Mouse (Mus musculus) heart, adult 2 months (tissue): ENCODE data around the gene Slc16a9. TPM values are rescaled to one million over a fixed set of nuclear protein-coding genes. Genes with fewer than 3 reads are reported as not detected.
"Not testable (repeated sequence)": the region's sequence is repeated elsewhere in the genome, so short reads cannot be mapped to it uniquely, and the experiment has no call there.

Experiments
- DNase-seq, 2 experiments: peaks; one replicate each; pipeline ENCODE4 v3.0.0; 2021
- H3K27ac ChIP-seq: fragments of 200-600 bp; 2 replicates; pipeline ENCODE4 v1.8.1; 2022
- H3K27me3 ChIP-seq: fragments of 200-500 bp; 2 replicates; pipeline ENCODE4 v1.6.1; 2012; ENCODE audit warnings: mild to moderate bottlenecking, low read length, inconsistent platforms, mixed read lengths; ENCODE audit not compliant: control insufficient read depth, insufficient read depth
- H3K36me3 ChIP-seq: fragments of 200-500 bp; 2 replicates; pipeline ENCODE4 v1.6.1; 2012; ENCODE audit warnings: low read length, inconsistent platforms; ENCODE audit not compliant: control insufficient read depth, insufficient read depth
- H3K4me1 ChIP-seq: fragments of 200-500 bp; 2 replicates; pipeline ENCODE4 v1.6.1; 2011; ENCODE audit warnings: low read length; ENCODE audit not compliant: control insufficient read depth, insufficient read depth
- H3K4me3 ChIP-seq: fragments of 200-600 bp; 2 replicates; pipeline ENCODE4 v1.8.1; 2022
- H3K79me2 ChIP-seq: fragments of 200-500 bp; replicated peaks from 2 replicates; pipeline ENCODE4 v1.6.1; 2012; ENCODE audit warnings: mild to moderate bottlenecking, inconsistent platforms, low read length, moderate library complexity, mixed read lengths; ENCODE audit not compliant: control insufficient read depth, insufficient read depth
- H3K9ac ChIP-seq: fragments of 200-500 bp; 2 replicates; pipeline ENCODE4 v1.6.1; 2012; ENCODE audit warnings: low read depth, mild to moderate bottlenecking, control low read depth, inconsistent platforms, low read length, mixed read lengths
- CTCF ChIP-seq: fragments of 200-600 bp; IDR thresholded peaks from 2 replicates; pipeline ENCODE4 v1.8.1; 2022; ENCODE audit warnings: antibody characterized with exemption, mild to moderate bottlenecking, moderate library complexity
- EP300 ChIP-seq: fragments of 200-500 bp; IDR thresholded peaks from 2 replicates; pipeline ENCODE4 v1.6.1; 2011; ENCODE audit warnings: low read depth, low read length, control low read depth; ENCODE audit not compliant: insufficient read depth
- POLR2A ChIP-seq: fragments of 200-500 bp; IDR thresholded peaks from 2 replicates; pipeline ENCODE4 v1.6.1; 2011; ENCODE audit warnings: mild to moderate bottlenecking, low read depth, low read length, control low read depth; ENCODE audit not compliant: insufficient read depth
- WGBS: fragments of 180-500 bp; shearing (Covaris S2); methylation state at CpG from one replicate; pipeline ENCODE4 v1.1.7; 2018; 5-methylcytosine and 5-hydroxymethylcytosine counted together
- intact Hi-C: fragments of 180-260 bp; cut with DNase I; formaldehyde crosslinking; loops from one replicate; pipeline ENCODE4 v1.15.1; 2025
- polyA plus RNA-seq: library from polyadenylated mRNA; depleted of rRNA; stranded (reverse); fragments of >200 nt; gene quantifications from 2 replicates; pipeline ENCODE4 v1.2.3, GENCODE M21; 2012
- total RNA-seq, 2 experiments: library from RNA; stranded (reverse); gene quantifications; 2 replicates each; pipeline ENCODE4 v1.2.3; 2021

Slc16a9 gene
- total and polyA plus RNA-seq, 3 experiments: 3.1 to 4.6 (median 3.2) TPM

DNA sequence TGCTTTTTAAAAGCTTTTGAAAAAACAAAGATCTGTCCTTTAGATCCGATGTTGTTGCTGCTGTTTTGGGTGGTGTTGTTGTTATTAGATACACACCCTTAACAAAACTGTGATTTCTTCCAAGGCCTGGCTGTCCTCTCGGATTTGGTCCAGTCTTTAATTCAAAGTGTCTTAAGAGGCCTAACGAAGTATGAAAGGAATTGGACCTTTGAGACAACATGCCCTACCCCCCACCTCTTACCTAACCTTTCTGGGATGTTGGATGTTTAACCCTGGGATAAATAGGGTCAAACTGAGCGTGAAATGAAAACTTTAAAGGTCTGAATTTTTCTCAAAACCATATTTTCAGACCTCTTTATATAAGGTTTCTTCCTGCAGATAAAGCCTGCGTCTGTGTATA lies 23.9 kb upstream of the Slc16a9 start:
- no peak overlapping the region for H3K9ac ChIP-seq
- no peak overlapping the region for H3K27ac ChIP-seq
- H3K27me3 ChIP-seq: no peaks in the 10 kb centered on the region
- WGBS: 79% methylated on average over 5 of the region's 5 CpGs
- no peaks in the 10 kb centered on the region for H3K79me2 ChIP-seq
- DNase-seq: no peak
- H3K4me1 ChIP-seq: no peaks in the 10 kb centered on the region
- TF ChIP-seq CTCF (no peak), POLR2A (no peak), EP300 (no peak)
- intact Hi-C loops: no loop called here
- no peak overlapping the region for H3K4me3 ChIP-seq
- H3K36me3 ChIP-seq: no peaks in the 10 kb centered on the region

GRCm38 (mm10) chr10:70222231-70222630 lies 22.7 kb upstream of the Slc16a9 start:
- WGBS: 87% methylated on average over 8 of the region's 8 CpGs
- H3K9ac ChIP-seq, H3K36me3 ChIP-seq, H3K79me2 ChIP-seq, DNase-seq, H3K4me1 ChIP-seq, H3K27ac ChIP-seq, intact Hi-C loops, H3K27me3 ChIP-seq, H3K4me3 ChIP-seq: not testable (repeated sequence)

GRCm38 (mm10) chr10:70224571-70224970 lies 20.3 kb upstream of the Slc16a9 start:
- Histone ChIP-seq H3K4me3 (no peak overlapping the region), H3K4me1 (no peaks in the 10 kb centered on the region), H3K79me2 (no peaks in the 10 kb centered on the region), H3K9ac (no peak overlapping the region), H3K27me3 (no peaks in the 10 kb centered on the region), H3K36me3 (no peaks in the 10 kb centered on the region), H3K27ac (no peak overlapping the region)
- no peak for DNase-seq
- intact Hi-C loops: no loop called here
- TF ChIP-seq CTCF (no peak), POLR2A (no peak), EP300 (no peak)
- WGBS: 74% methylated on average over 6 of the region's 6 CpGs

GRCm38 (mm10) chr10:70225760-70226159 lies 19.1 kb upstream of the Slc16a9 start:
- no peaks in the 10 kb centered on the region for H3K4me1 ChIP-seq
- H3K79me2 ChIP-seq: no peaks in the 10 kb centered on the region
- TF ChIP-seq CTCF (no peak), POLR2A (no peak)
- no peak overlapping the region for H3K9ac ChIP-seq
- no peaks in the 10 kb centered on the region for H3K36me3 ChIP-seq
- DNase-seq: peak in 1 of 2 experiments; percentile 29
- H3K4me3 ChIP-seq: no peak overlapping the region
- H3K27ac ChIP-seq: peak overlapping the region; percentile 31; the same call in 1 of the 2 replicates
- intact Hi-C loops: no loop called here
- WGBS: 39% methylated on average over 6 of the region's 6 CpGs
- no peaks in the 10 kb centered on the region for H3K27me3 ChIP-seq

DNA sequence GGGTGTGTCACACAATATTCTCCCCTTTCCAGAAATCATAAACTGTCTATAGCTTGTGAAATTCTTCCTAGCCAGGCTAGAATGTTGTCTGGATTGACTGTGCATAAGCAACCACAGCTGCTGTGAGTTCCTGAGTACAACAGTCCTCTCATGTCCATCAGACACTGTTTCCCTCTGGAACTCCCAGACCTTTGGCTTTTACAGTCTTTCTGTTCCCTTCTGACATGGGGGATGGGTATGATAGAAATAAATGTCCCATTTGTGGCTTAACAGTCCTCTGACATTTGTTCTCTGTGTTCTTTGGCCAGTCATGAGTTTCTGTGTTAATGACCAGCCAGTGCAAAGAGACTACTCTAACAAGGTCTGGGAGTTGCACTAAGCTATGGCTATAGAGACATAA lies 18.3 kb upstream of the Slc16a9 start:
- peaks cover 2% of the 10 kb centered on the region; the same call in 1 of the 2 replicates for H3K4me1 ChIP-seq
- no peak overlapping the region for H3K9ac ChIP-seq
- intact Hi-C loops: no loop called here
- no peak overlapping the region for H3K4me3 ChIP-seq
- no peaks in the 10 kb centered on the region for H3K36me3 ChIP-seq
- no peaks in the 10 kb centered on the region for H3K27me3 ChIP-seq
- H3K79me2 ChIP-seq: no peaks in the 10 kb centered on the region
- no peak for DNase-seq
- TF ChIP-seq EP300 (no peak), POLR2A (no peak), CTCF (no peak)
- no peak overlapping the region for H3K27ac ChIP-seq

GRCm38 (mm10) chr10:70230352-70230751 lies 14.5 kb upstream of the Slc16a9 start:
- TF ChIP-seq EP300 (no peak), CTCF (no peak), POLR2A (no peak)
- peaks cover 2% of the 10 kb centered on the region; the same call in 1 of the 2 replicates for H3K4me1 ChIP-seq
- H3K36me3 ChIP-seq: no peaks in the 10 kb centered on the region
- peak overlapping the region; percentile 51 for H3K27ac ChIP-seq
- no peaks in the 10 kb centered on the region for H3K79me2 ChIP-seq
- H3K27me3 ChIP-seq: no peaks in the 10 kb centered on the region
- H3K9ac ChIP-seq: no peak overlapping the region
- intact Hi-C loops: no loop called here
- no peak overlapping the region for H3K4me3 ChIP-seq
- WGBS: 50% methylated on average over 6 of the region's 6 CpGs
- peak; percentile 38 to 63 for DNase-seq
